Mouse (Mus musculus) heart, embryonic 16.5 days (tissue): Measurements from ENCODE around the gene Abl1. TPM values are rescaled to one million over a fixed set of nuclear protein-coding genes. Genes with fewer than 3 reads are reported as not detected.

Source experiments
- ATAC-seq: fragments of 200-750 bp; cut with Nextera tagmentation; replicated peaks from 2 replicates; pipeline ENCODE4 v1.8.0; 2017; ENCODE audit warnings: moderate number of reproducible peaks; ENCODE audit not compliant: insufficient read depth, low FRiP score; ENCODE audit errors: extremely low read depth
- H3K27ac ChIP-seq: fragments of 300-500 bp; sonication (generic); 2 replicates; pipeline ENCODE4 v1.5.1; 2014; ENCODE audit warnings: mild to moderate bottlenecking, low read length, control low read depth, moderate library complexity
- H3K27me3 ChIP-seq: fragments of 300-500 bp; sonication (generic); 2 replicates; pipeline ENCODE4 v1.6.1; 2014; ENCODE audit warnings: low read length, mixed read lengths; ENCODE audit not compliant: control insufficient read depth, insufficient read depth
- H3K36me3 ChIP-seq: fragments of 300-500 bp; sonication (generic); 2 replicates; pipeline ENCODE4 v1.6.1; 2014; ENCODE audit not compliant: control insufficient read depth, insufficient read depth
- H3K4me1 ChIP-seq: fragments of 300-500 bp; sonication (generic); 2 replicates; pipeline ENCODE4 v1.6.1; 2014; ENCODE audit warnings: low read length, mixed read lengths; ENCODE audit not compliant: control insufficient read depth, insufficient read depth
- H3K4me2 ChIP-seq: fragments of 300-500 bp; sonication (generic); 2 replicates; pipeline ENCODE4 v1.6.1; 2014; ENCODE audit warnings: low read depth, mild to moderate bottlenecking, control low read depth, low read length
- H3K4me3 ChIP-seq: fragments of 300-500 bp; sonication (generic); 2 replicates; pipeline ENCODE4 v1.5.1; 2014; ENCODE audit warnings: mild to moderate bottlenecking, control low read depth, low read length
- H3K9ac ChIP-seq: fragments of 300-500 bp; sonication (generic); 2 replicates; pipeline ENCODE4 v1.6.1; 2014; ENCODE audit warnings: low read length, control low read depth
- H3K9me3 ChIP-seq: fragments of 300-500 bp; sonication (generic); replicated peaks from 2 replicates; pipeline ENCODE4 v1.6.1; 2016; ENCODE audit warnings: low read length; ENCODE audit not compliant: control insufficient read depth
- WGBS: fragments of 180-500 bp; shearing (Covaris S2); extraction: QIAGEN DNeasy Blood & Tissue Kit; methylation state at CpG from one replicate; pipeline ENCODE4 v1.1.7; 2014; 5-methylcytosine and 5-hydroxymethylcytosine counted together
- polyA plus RNA-seq: library from polyadenylated mRNA; unstranded; fragments of >200 nt; fragmentation: Nextera tagmentation; extraction: Ambion mirVana; gene quantifications from 2 replicates; pipeline ENCODE4 v1.2.1, GENCODE M21; 2015

Abl1 gene
- polyA plus RNA-seq, 1 experiment from 2014 or later = 24.0 TPM

- 23% methylated on average over 2 of the region's 2 CpGs for WGBS
- H3K9me3 ChIP-seq = no peaks in the 10 kb centered on the region
- peak overlapping the region; percentile 50 for H3K4me2 ChIP-seq
- peaks cover 67% of the 10 kb centered on the region for H3K4me1 ChIP-seq
- peak overlapping the region; percentile 62 for H3K9ac ChIP-seq
- no peaks in the 10 kb centered on the region for H3K27me3 ChIP-seq
- H3K27ac ChIP-seq = peak overlapping the region; percentile 76
- peak overlapping the region; percentile 28; the same call in 1 of the 2 replicates for H3K4me3 ChIP-seq
- ATAC-seq = no peak
- no peaks in the 10 kb centered on the region for H3K36me3 ChIP-seq
Measured at GRCm38 (mm10) chr2:31762853-31763252, 74.7 kb downstream of the Abl1 start.

GRCm38 (mm10) chr2:31763271-31763670 lies 75.1 kb downstream of the Abl1 start:
- no peak for ATAC-seq
- Histone ChIP-seq H3K27ac (peak overlapping the region; percentile 76), H3K36me3 (no peaks in the 10 kb centered on the region), H3K4me2 (peak overlapping the region; percentile 50), H3K27me3 (no peaks in the 10 kb centered on the region), H3K4me1 (peaks cover 68% of the 10 kb centered on the region), H3K4me3 (peak overlapping the region; percentile 28; the same call in 1 of the 2 replicates), H3K9ac (peak overlapping the region; percentile 62), H3K9me3 (no peaks in the 10 kb centered on the region)
- 27% methylated on average over 2 of the region's 2 CpGs for WGBS

DNA sequence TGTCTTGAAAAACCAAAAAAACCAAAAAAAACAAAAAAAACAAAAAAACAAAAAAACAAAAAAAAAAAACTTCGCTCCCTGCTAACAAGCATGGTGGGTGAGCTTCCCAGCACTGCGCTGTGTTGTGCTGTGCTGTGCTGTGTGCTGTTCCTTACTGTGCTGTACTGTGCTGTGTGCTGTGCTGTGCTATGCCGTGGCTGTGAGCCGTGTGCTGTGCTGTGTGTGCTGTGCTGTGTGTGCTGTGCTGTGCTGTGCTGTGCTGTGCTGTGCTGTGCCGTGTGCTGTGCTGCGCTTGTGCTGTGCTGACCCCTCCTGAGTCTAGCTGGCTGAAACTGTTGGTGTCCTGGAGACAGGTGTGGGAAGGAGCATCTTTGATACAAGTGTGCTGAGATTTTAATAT lies 78.9 kb downstream of the Abl1 start:
- Histone ChIP-seq H3K27ac (no peak overlapping the region), H3K4me1 (peaks cover 93% of the 10 kb centered on the region), H3K27me3 (no peaks in the 10 kb centered on the region), H3K4me2 (no peak overlapping the region), H3K9me3 (no peaks in the 10 kb centered on the region), H3K4me3 (no peak overlapping the region), H3K9ac (no peak overlapping the region), H3K36me3 (no peaks in the 10 kb centered on the region)
- 92% methylated on average over 6 of the region's 6 CpGs for WGBS
- ATAC-seq = no peak

GRCm38 (mm10) chr2:31767815-31768214 lies 79.6 kb downstream of the Abl1 start:
- Histone ChIP-seq H3K27me3 (no peaks in the 10 kb centered on the region), H3K4me3 (no peak overlapping the region), H3K4me2 (no peak overlapping the region), H3K27ac (peak overlapping the region; percentile 34; the same call in 1 of the 2 replicates), H3K36me3 (no peaks in the 10 kb centered on the region), H3K4me1 (peaks cover 88% of the 10 kb centered on the region), H3K9ac (no peak overlapping the region), H3K9me3 (no peaks in the 10 kb centered on the region)
- WGBS = 63% methylated on average over 4 of the region's 4 CpGs
- ATAC-seq = no peak

DNA sequence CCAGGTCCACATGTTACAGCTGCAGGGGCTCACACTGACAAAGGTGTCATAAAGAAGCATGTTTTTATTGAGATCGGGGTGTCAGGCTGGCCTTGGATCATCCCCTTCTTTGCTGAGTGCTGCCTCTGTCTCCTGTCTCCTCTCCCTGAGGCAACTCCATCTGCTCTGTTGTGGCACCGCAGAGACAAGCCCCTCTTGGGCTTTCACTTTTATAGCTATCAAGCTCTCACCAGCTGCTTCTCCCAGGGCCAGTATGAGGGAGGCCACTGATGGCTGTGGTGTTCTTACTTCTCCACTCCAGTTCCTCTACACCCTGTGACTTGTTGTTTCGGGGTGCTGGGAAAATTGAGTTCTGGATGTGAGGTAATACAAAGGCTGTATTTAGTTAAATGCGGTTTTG lies 80.9 kb downstream of the Abl1 start:
- peak overlapping the region; percentile 59 for H3K9ac ChIP-seq
- no peak for ATAC-seq
- WGBS = 26% methylated on average over 4 of the region's 4 CpGs

GRCm38 (mm10) chr2:31769631-31770111 lies 81.5 kb downstream of the Abl1 start:
- no peaks in the 10 kb centered on the region for H3K36me3 ChIP-seq
- no peaks in the 10 kb centered on the region for H3K27me3 ChIP-seq
- no peaks in the 10 kb centered on the region for H3K9me3 ChIP-seq
- peak overlapping the region; percentile 59 for H3K9ac ChIP-seq
- peaks cover 79% of the 10 kb centered on the region for H3K4me1 ChIP-seq
- peak overlapping the region; percentile 49 for H3K4me2 ChIP-seq
- peak overlapping the region; percentile 90 for H3K27ac ChIP-seq
- peak; percentile 58 for ATAC-seq
- H3K4me3 ChIP-seq = peak overlapping the region; percentile 20; the same call in 1 of the 2 replicates
- WGBS = 13% methylated on average over 6 of the region's 6 CpGs

More for the DNA sequence above, 80.9 kb downstream of the Abl1 start:
- Histone ChIP-seq H3K27ac (peak overlapping the region; percentile 90), H3K27me3 (no peaks in the 10 kb centered on the region), H3K4me2 (peak overlapping the region; percentile 49), H3K36me3 (no peaks in the 10 kb centered on the region), H3K4me3 (peak overlapping the region; percentile 20), H3K9me3 (no peaks in the 10 kb centered on the region), H3K4me1 (peaks cover 84% of the 10 kb centered on the region)

DNA sequence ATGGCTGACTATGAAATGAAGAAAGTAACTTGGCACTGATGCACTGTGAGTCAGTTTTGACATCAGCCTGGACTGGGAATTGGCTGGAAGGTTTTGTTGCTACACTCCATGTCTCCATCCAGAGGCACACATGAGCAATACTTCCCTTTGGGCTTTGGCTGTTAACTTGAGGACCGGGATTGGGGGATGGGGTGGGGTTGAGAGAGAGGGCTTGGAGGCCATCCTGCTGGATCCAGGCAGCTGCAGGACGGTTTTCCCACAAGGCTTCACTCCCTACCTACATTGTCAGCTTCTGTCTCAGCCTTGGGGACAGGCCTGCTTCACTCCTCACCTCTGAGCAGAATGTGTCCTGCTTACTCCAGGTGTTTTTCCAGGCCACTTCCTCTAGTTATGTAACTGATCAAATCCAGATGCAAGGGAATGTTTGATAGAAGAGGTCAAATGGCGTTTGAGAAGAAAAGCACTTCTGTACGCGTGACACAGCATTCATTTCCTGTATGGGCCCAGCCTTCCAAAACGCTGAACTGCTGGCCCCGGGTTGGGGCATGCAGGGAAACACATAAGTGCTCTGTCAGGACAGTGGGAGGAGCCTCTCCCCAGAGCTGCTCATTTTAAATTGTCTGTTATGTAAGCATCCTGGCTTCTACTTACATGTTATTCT lies 82.7 kb downstream of the Abl1 start:
- Histone ChIP-seq H3K9ac (0 out of 2 replicates have a peak overlapping the region, but pooled peaks have one; percentile 0), H3K4me2 (peak overlapping the region; percentile 27; the same call in 1 of the 2 replicates), H3K27me3 (no peaks in the 10 kb centered on the region), H3K36me3 (no peaks in the 10 kb centered on the region), H3K27ac (peak overlapping the region; percentile 90), H3K4me1 (peaks cover 67% of the 10 kb centered on the region), H3K9me3 (no peaks in the 10 kb centered on the region), H3K4me3 (peak overlapping the region; percentile 3)
- WGBS = 10% methylated on average over 7 of the region's 7 CpGs
- ATAC-seq = peak; percentile 76

GRCm38 (mm10) chr2:31776479-31776878 lies 88.3 kb downstream of the Abl1 start:
- no peak overlapping the region for H3K9ac ChIP-seq
- H3K27me3 ChIP-seq = no peaks in the 10 kb centered on the region
- H3K9me3 ChIP-seq = no peaks in the 10 kb centered on the region
- WGBS = 77% methylated on average over 3 of the region's 3 CpGs
- H3K4me2 ChIP-seq = no peak overlapping the region
- H3K27ac ChIP-seq = peak overlapping the region; percentile 59
- peaks cover 25% of the 10 kb centered on the region for H3K4me1 ChIP-seq
- no peak; the same call in 1 of the 2 replicates for ATAC-seq
- H3K4me3 ChIP-seq = no peak overlapping the region
- peaks cover 32% of the 10 kb centered on the region for H3K36me3 ChIP-seq

DNA sequence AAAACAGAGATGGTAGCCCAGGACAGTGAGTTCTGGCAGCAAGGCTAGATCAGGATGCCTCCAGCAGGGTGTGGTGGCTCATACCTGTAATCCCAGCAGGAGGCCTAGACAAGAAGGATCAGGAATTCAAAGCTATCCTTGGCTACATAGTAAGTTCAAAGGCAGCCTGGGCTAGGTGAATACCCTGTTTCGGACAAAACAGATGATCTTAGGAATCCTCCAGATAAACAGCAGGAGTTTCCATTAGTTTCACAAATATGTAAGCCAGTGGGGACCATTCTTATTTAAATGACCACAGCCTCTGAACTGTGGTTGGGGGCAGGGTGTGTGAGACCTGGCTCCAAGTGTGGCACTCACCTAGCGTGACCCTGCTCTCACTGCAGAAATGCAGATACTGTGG lies 91.1 kb downstream of the Abl1 start:
- ATAC-seq = no peak
- Histone ChIP-seq H3K27me3 (no peaks in the 10 kb centered on the region), H3K4me3 (no peak overlapping the region), H3K4me2 (no peak overlapping the region), H3K27ac (no peak overlapping the region), H3K9me3 (no peaks in the 10 kb centered on the region), H3K36me3 (peaks cover 44% of the 10 kb centered on the region), H3K9ac (no peak overlapping the region), H3K4me1 (peaks cover 10% of the 10 kb centered on the region)
- 87% methylated on average over 2 of the region's 2 CpGs for WGBS
